Mouse (Mus musculus) left cerebral cortex, postnatal 14 days (tissue): ENCODE results near the gene Hibch. TPM values are rescaled to one million over a fixed set of nuclear protein-coding genes. Genes with fewer than 3 reads are reported as not detected.
"Not testable (repeated sequence)": the region's sequence is repeated elsewhere in the genome, so short reads cannot be mapped to it uniquely, and the experiment has no call there.

Experiments
- DNase-seq, 2 experiments: peaks; one replicate each; pipeline ENCODE4 v3.0.0; 2021 to 2022; ENCODE audit warnings: low spot score in 2 of 2, mixed read lengths in 1 of 2
- intact Hi-C: fragments of 180-260 bp; cut with DNase I; formaldehyde crosslinking; loops from one replicate; pipeline ENCODE4 v1.15.1; 2025
- total RNA-seq, 2 experiments: library from RNA; stranded (reverse); gene quantifications; 2 replicates each; pipeline ENCODE4 v1.2.3; 2021

Hibch gene
- total RNA-seq, 2 experiments from 2014 or later: 11.9 to 14.6 TPM

- intact Hi-C loops: no loop called here
Measured at GRCm38 (mm10) chr1:52855904-52856601, 11.3 kb downstream of the Hibch start.

GRCm38 (mm10) chr1:52864220-52864619 is 19.5 kb downstream of the Hibch start:
- intact Hi-C loops: no loop called here
- DNase-seq: no peak

More at GRCm38 (mm10) chr1:52855904-52856601, 11.3 kb downstream of the Hibch start:
- no peak for DNase-seq

- intact Hi-C loops: no loop called here
- DNase-seq: no peak
Measured at GRCm38 (mm10) chr1:52866007-52866406, 21.3 kb downstream of the Hibch start.

- intact Hi-C loops: no loop called here
- no peak for DNase-seq
Measured at GRCm38 (mm10) chr1:52867876-52868275, 23.1 kb downstream of the Hibch start.

- no peak for DNase-seq
- intact Hi-C loops: no loop called here
Measured at GRCm38 (mm10) chr1:52884208-52884607, 39.5 kb downstream of the Hibch start.

GRCm38 (mm10) chr1:52909783-52910182 is 65.1 kb downstream of the Hibch start:
- intact Hi-C loops: no loop called here
- DNase-seq: no peak

- no peak for DNase-seq
- intact Hi-C loops: no loop called here
Measured at GRCm38 (mm10) chr1:52916655-52917054, 71.9 kb downstream of the Hibch start.

- intact Hi-C loops, DNase-seq: not testable (repeated sequence)
Measured at GRCm38 (mm10) chr1:52918897-52919296, 74.2 kb downstream of the Hibch start.

- DNase-seq, intact Hi-C loops: not testable (repeated sequence)
Measured at GRCm38 (mm10) chr1:52924482-52924881, 79.8 kb downstream of the Hibch start.

GRCm38 (mm10) chr1:52934494-52934893 is 89.8 kb downstream of the Hibch start:
- intact Hi-C loops: no loop called here

GRCm38 (mm10) chr1:52939021-52939420 is 94.3 kb downstream of the Hibch start:
- no peak for DNase-seq
- intact Hi-C loops: no loop called here

More at GRCm38 (mm10) chr1:52934494-52934893, 89.8 kb downstream of the Hibch start:
- DNase-seq: no peak

- DNase-seq: no peak
- intact Hi-C loops: no loop called here
Measured at GRCm38 (mm10) chr1:52947895-52948294, 103.2 kb downstream of the Hibch start.

GRCm38 (mm10) chr1:52951146-52951868 is 106.6 kb downstream of the Hibch start:
- DNase-seq: no peak
- intact Hi-C loops: loop anchor here (10.0 kb wide), 3 partner anchors 83 to 323 kb away; no protein-coding TSS in a partner anchor

GRCm38 (mm10) chr1:52952143-52952542 is 107.4 kb downstream of the Hibch start:
- intact Hi-C loops: loop anchor here (10.0 kb wide), 3 partner anchors 83 to 323 kb away; no protein-coding TSS in a partner anchor
- peak; percentile 34 to 54 for DNase-seq

GRCm38 (mm10) chr1:52952551-52953397 is 108.0 kb downstream of the Hibch start:
- intact Hi-C loops: loop anchor here (10.0 kb wide), 3 partner anchors 82 to 322 kb away; no protein-coding TSS in a partner anchor
- no peak for DNase-seq

- DNase-seq: no peak
- intact Hi-C loops: loop anchor here (10.0 kb wide), 3 partner anchors 81 to 321 kb away; no protein-coding TSS in a partner anchor
Measured at GRCm38 (mm10) chr1:52953548-52953947, 108.8 kb downstream of the Hibch start.

GRCm38 (mm10) chr1:52954456-52954855 is 109.7 kb downstream of the Hibch start:
- no peak for DNase-seq
- intact Hi-C loops: loop anchor here (10.0 kb wide), 3 partner anchors 80 to 320 kb away; no protein-coding TSS in a partner anchor

GRCm38 (mm10) chr1:52955102-52955501 is 110.4 kb downstream of the Hibch start:
- DNase-seq: peak; percentile 49 to 71

GRCm38 (mm10) chr1:52956746-52957145 is 112.0 kb downstream of the Hibch start:
- DNase-seq: no peak
- intact Hi-C loops: loop anchor here (10.0 kb wide), 3 partner anchors 78 to 318 kb away; no protein-coding TSS in a partner anchor

More at GRCm38 (mm10) chr1:52955102-52955501, 110.4 kb downstream of the Hibch start:
- intact Hi-C loops: loop anchor here (10.0 kb wide), 3 partner anchors 80 to 320 kb away; no protein-coding TSS in a partner anchor
